Mouse (Mus musculus) neutrophil, adult 5-6 weeks (primary cell): Measurements from ENCODE around the gene Nol3. TPM values are rescaled to one million over a fixed set of nuclear protein-coding genes. Genes with fewer than 3 reads are reported as not detected.
"Not testable (repeated sequence)": the region's sequence is repeated elsewhere in the genome, so short reads cannot be mapped to it uniquely, and the experiment has no call there.

Source experiments
- ATAC-seq: fragments of 151-379, 151-347 bp; 2 replicates; pipeline ENCODE4 v1.8.0; 2017; ENCODE audit warnings: mild to moderate bottlenecking, moderate TSS enrichment; ENCODE audit not compliant: insufficient number of reproducible peaks, poor library complexity, low FRiP score, severe bottlenecking; ENCODE audit errors: extremely low read depth
- total RNA-seq: library from RNA; stranded (forward); fragments of 200-1000 nt; gene quantifications from 2 replicates; pipeline ENCODE4 v1.2.3, GENCODE M21; 2017

Nol3 gene
- total RNA-seq: not detected in 2 replicates

DNA sequence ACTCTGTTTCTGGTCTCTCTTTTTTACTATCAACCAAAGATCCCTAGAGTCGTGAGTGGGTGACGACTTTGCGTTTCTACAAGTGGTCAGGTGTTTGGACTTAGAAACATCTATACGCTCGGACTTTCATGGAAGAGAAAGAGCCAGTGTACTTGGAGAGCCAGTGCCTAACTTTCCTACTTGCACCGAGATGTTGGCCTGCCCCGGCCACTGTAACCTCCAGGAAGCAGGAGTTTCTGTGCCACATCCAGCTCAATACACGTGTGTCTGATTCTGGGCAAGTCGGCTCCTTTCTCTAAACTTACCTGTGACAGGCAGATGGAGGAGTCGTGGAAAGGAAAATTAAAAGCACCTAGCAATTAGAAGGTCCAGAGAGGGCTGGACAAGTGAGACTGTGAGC lies at the start of gene Nol3:
Gene Nol3 (plus strand): TSS at position 301 of the 400 bp plus-strand sequence.
- no peak for ATAC-seq

DNA sequence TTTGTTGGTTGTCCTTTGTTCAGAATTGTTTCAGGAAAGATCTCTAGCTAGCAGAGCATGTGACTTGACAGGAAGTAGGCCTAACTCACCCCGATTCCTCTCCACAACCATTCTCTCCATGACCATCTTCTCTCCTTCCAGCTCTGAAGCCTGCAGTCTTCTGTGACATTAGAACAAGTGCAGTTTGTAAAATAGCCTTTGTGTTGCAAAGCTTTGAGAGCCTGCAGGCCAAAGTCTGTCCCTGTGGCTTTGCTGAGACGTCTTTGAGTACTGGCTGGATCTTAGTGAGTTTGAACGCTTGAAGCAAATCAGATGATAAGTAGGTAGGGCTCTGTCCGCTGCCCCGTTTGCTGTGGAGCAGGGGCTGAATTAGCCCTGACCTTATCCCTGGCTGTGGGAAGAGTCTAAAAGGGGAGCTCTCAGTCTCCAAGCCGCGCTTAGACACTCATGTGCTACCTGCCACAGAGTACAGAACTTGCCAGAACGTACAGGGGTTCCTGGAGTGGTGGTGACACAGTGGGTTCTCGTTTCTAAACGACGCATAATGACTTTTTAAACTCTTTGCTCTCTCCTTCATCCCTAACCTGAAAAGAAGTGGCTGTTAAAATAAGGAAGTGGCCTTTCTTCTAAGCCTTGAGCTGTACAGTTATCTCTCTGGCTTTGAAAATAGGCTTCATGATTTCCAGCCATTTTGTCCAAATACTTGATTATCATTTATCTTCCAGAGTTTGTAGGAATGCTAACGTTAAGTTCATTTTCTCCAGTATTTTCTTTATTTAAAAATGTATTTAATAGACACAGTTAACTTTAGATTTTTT lies 44.2 kb upstream of the Nol3 start:
- no peak for ATAC-seq

DNA sequence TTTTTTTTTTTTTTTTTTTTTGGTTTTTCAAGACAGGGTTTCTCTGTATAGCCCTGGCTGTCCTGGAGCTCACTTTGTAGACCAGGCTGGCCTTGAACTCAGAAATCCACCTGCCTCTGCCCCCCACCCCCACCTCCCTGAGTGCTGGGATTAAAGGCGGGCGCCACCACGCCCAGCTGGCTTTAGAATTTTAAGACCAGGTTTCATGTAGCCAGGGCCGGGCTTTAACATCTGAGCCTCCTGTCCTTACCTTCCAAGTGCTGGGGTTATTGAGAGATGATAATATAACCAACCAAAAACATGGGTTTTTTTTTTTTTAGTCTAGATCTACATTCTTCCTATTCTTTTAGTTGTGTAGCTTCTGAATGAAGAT lies 43.6 kb upstream of the Nol3 start:
- ATAC-seq: not testable (repeated sequence)

DNA sequence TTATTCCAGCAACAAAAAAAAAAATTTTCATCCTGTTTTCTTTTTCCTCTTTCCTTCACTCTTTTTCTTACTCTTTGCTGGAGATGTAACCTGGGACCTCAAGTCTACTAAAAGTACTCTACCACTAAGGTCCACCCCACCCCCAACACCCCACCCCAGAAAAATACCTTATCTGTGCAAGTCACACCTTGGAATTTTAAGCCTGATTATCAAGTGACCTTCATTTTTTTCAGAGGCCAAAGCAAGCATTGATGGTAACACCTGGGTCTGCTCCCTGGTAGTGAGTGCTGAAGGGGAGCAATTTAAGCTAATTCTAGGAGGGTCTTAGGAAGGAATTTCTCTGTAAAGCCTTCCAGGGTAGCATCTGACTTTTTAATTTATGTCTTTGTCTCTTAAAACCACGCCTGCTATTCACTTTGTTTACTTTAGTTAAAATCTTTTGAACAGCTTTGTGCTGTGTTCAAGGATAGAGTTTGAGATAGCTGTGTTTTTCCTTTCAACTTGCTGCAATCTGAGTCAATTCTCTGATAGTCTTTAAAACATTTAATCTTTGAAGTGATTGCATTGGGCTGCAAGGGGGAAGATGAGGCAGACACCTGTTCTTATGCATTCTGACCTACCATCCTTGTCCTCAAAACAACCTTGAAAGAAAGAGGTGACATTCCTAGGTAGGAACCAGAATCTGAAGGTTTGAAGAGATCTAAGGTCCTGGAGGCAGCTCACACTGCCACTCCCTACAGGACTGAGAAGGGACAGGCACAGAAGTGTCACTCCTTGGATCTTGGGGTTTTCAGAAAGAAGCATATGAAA lies 42.6 kb upstream of the Nol3 start:
- ATAC-seq: no peak

DNA sequence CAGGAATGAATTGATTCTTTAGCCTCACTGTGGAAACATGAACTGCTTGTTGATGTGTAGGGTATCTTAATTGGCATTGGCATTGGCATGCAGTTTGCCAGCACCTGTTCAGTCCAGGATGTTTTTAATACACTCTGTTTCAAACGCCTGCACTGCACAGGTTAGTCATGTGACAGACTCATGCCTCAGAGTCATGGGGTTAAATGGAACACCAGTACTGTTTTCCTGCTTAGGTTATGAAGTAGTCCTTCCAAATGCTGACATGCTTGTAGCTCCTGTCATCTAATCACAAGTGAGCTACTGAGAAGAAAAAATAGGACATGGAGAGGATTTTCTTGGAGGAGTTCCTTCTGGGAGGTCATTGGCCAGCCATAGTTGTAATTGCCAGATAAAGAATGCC lies 40.7 kb upstream of the Nol3 start:
- no peak for ATAC-seq

DNA sequence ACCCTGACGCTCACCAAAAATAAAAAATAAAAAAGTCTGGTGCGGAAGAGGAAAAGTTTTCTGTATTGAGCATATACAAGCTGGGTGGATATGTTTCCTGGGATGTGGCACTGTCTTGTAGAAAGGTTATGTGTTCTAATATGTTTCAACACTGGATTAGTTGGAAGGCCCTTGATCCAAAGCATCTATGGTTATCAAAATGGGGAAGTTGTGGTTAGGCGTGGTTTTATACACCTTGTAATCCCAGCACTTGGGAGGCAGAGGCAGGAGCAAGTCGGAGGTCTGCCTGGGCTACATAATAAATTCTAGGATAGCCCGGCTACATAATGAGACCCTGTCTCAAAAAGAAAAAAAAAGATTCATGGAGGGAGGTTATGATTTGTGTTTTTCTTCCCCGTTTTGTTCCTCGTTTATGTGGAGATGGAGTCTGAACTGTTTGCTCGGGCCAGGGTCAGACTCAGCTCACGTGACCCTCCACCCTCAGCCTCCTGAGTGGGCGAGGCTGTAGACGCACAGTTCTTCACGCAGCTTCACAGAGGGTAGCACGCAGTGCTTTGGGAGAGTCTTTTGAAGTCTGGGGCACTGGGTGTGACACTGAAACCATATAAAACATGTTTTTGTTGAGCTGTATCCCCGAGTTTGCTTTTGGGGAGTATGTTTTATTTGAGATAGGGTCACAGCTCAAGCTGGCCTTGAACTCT lies 38.3 kb upstream of the Nol3 start:
- no peak for ATAC-seq

DNA sequence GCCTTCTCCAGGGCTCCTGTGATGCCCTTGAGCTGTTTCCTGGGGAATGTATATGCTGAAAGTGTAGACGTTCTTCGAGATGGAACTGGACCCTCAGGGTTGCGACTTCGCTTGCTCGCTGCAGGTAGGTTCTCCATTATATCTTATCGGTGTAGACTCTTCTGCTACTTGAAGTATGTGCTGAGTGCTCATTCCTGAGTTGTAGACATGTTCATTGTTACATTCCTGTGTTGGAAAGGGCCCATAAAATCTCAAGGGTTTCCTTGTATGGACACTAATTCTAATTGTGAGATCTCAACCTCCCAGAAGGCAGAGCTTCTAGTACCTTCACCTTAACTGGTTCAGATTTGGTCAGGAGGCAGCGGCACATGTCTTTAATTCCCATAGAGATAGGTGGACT lies 34.9 kb upstream of the Nol3 start:
- no peak for ATAC-seq

DNA sequence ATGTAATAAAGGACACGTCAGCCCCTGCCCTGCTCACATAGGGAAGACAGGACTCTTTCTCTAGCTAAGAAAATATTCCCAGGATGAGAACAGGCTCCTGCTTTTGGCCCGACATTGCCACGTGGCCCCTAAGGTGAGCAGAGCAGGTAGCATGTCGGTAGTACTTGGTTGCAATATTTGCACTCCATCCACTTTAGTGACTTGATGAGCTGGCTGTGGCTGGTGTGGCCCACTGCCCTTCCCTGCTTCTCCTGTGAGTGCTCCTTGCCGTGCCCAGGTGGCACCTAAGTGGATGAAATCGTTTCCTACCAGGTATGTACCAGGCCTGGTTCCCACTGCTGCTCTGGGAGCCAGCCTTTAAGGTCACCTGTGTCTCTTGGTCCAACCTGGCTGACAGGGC lies 24.0 kb upstream of the Nol3 start:
- no peak for ATAC-seq

DNA sequence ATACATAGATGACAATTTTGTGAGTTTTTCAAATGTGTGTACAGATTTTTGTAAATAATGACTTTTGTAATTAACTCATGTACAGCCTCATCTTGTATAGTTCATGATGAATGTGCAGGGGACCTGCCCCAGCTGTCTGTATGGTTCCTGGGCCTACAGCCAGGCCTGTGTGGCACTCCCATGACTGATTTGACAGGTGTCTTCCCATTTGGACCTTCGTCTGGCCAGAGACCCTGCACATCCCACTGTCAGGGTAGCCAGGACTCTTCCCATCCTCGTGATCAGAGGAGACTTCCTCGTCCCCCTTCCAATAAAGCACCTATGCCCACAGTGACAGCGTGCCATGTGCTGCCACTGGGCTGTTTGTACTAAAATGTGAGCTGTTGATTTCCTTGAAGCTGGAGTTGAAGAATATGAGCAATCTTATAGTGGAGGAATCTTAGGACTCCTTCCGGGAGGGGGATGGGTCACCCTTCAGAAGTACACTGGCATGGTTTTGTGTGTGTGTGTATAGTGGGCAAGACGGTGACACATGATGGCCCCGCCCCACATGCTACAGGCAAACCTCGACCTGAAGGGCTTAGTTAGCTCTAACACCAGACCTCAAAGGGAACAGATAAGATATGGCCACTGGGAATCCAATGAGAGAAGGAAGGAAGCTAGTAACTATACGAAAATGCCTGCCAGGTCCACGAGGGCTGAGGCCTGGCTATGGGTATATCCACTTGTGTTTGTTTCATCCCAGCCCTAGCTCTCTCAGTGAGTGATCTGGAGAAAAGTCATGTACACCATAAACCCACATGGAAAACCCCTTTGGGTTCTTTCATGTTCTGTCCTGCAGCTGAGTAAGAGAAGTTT lies 23.0 kb upstream of the Nol3 start:
- no peak for ATAC-seq

DNA sequence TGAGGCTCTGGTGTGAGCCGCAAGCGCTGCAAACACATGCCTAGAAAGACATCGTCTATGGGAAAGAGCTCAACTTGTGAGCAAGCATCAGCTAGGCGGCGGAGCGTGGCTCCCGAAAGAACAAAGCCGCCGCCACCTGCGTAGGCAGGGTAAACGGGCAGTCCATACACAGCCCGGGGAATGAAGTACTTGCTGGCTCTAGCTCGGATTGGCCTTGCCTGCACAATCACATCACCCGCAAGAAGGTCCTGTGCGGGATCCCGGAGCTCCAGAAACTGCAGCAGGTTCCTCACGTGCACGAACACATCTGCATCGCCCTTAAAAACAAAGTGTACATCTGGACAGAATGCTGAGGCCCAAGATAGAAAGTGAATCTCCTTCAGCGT lies 22.2 kb upstream of the Nol3 start:
- ATAC-seq: no peak

DNA sequence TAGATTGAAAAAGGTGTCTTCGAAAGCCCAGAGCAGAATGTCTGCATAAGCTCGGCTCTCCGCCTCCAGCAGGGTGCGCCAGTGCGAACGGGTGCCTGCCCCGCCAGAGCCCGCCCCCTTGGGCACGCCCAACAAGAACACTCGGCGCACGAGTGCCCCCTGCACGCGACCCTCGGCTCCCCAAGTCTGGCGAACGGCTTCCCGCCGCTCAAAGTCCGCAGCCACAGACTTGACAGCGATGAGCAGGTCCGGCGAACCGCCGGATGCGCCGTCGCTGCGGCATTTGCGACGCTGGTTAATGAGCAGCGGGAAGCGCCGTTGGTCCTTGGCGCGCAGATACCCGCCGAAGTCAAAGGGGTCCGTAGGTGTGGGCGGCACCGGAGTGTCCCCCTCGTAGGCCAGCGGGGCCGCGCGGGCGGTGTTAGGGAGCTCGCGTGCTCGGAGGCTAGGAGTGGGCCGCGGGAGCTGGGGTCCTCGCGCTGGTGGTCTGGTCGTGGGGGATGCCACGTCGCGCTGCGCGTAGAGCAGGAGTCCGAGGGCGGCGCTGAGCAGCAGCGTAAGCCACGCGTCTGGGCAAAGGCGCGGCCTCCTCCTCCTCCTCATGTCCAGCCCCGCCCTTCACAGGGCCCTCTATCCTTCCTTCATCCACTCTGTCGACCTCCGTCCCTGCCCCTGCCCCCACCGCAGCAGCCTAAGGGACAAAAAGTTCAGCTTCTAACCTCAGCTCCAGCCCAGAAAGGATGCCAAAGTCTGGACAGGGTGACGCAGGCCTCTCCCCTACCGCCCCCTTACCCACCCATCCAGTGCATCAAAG lies 21.6 kb upstream of the Nol3 start:
- peak; percentile 66 for ATAC-seq

DNA sequence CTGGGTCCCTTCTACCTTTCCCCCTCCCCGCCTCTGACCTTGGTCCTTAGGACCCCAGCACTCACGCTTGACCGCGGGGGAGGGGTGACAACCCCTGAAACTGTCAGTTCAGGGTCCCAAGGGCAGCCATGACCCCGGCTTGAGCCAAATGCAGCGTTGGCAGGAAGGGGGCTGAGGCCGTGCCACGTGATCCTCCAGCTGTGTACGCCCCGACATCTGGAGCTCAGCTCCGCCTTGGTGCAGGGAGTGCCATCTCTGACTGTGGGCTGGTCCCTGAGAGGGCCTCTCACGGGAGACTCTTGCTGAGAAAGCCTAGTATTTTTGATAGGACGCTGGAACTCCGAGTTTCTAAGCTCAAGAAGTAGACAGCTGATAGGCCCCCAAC lies 21.0 kb upstream of the Nol3 start, which contains the start of gene B3gnt9:
Gene B3gnt9 (minus strand): TSS at position 188 of the 385 bp plus-strand sequence.
- ATAC-seq: no peak

DNA sequence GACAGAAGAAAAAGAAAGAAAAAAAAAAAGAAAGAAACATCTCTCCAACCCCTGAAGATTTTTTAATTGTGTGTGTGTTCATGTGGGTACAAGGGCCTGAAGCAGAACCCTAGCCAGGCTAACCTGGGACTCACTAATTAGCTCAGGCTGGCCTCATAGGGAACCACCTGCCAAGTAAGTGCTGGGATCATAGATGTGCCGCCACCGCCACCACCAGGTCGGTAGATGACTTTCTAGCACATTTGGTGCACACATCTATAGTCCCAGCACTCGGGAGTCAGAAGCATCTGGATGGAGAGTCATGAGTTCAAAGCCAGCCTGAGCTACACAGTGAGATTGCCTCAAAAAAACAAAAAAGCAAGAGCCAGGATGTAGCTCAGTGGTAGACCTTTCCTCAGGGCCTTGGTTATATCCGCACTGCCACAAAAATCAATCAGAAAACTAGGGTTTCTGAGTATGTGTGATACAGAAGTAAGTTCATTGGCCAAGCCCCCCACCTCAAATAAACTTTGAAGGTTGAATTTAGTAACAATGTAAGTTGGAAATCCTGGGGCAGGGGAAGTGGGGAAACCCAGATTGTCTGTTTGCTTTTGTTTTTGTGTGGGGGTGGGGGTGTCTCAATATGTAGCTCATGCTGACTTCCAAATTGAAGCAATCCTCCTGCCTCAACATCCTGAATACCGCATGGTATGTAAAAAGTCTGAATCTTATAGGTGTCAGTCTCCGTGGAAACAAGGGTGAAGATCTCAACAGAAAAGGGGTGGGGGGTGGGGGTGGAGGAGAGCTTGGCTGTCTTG lies 18.4 kb upstream of the Nol3 start:
- no peak for ATAC-seq

DNA sequence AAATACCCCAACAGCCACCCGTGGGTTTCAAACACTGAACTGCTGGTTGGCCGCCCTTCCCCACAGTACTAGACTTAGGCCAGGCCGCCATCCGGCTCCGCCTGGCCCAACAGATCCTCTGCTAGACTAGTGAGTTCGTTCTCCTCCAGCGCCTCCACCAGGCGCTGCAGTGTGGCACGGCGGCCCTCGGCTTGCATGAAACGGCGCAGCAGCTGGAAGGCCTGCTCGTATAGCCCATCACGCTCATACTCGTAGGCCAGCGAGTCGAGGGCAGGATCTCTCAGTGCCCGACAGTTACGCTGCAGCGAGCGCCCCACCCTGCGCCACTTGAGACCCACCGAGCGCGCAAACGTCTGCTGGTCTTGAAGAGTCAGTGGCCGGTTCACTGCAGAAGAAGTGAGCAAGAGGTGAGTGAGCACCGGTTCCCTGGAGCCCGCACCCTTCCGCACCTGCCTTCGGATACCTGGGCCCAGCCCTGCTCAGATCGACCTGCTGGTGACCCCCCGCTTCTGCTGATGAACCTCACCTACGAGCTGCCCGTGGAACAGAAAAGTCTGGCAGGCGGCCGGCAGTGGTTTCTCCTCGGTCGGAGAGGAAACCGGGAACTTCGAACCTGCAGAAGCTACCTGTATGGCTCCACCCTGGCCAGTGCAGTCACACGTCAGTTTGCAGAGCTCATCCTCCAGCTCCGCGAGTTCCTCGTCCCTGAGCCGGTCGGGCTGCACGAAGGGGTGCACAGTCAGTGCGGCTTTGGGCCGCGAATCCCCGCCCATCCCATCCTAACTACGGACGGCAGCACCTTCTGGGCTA lies 16.8 kb upstream of the Nol3 start:
- no peak for ATAC-seq

DNA sequence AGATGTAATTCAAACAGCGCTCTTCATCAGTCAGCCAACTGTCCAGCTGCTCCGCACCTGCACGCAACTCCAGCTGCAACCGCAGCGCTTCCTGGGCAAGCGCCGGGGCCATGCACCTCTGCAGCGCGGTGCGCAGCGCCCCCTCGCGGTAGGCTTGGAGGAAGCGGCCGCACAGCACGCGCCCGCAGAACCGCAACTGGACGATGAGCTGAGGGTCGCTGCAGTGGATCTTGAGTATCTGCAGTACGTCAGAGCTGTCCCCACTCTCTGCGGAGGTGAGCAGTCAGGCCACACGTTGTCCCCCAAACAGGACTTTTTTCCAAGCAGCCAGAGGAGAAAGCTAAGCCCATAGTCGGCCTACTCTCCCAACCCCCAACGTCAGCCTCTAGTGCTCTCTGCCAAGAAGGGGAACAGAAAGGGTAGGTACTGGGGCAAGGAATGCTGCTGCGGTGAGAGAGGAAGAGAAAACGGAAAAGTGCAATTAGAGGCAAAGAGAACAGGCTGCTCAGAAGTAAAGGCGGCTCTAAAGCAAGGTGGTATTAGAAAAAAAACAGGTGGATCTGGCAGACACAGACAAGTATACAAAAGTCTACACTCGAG lies 16.1 kb upstream of the Nol3 start:
- ATAC-seq: peak; percentile 45

DNA sequence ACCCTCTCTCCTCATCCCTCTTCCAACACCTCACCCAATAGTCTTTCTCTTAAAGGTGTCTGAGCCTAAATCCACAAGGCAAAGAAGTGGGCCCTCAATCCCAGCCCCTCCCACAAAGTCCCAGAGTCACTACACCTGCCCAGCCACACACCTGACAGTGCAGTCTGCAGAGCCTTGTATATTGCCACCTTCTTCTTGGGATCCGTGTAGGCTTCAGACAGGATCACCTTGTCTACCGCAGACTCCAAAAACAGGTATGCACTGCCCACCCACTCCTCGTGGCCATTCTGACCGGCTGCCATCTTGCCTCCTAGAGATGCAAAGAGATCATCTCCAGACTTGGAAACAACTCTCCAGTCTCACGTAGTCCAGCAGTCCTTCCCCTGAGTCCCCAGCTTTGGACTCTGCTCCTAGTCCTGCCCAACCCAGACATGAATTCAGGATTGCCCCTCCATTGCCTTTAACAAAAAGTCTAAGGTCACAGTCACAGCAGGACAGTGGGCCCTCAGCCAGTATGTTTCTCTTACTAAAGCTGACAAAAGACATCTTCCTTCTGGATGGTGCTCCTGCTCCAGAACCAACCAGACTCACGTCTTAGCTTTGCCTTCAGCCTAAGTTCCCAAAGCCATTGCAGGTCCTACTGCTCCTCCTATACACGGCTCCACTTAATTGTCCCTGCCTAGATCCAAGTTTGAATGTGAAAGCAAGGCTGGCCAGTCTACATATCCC lies 15.4 kb upstream of the Nol3 start:
- no peak for ATAC-seq
